Mouse (Mus musculus) liver, adult 2 months (tissue): ENCODE measurements around the gene Enoph1. TPM values are rescaled to one million over a fixed set of nuclear protein-coding genes. Genes with fewer than 3 reads are reported as not detected.

Experiments used
- DNase-seq: peaks from one replicate; pipeline ENCODE4 v3.0.0-alpha.2; 2011; ENCODE audit warnings: low read depth, low spot score; ENCODE audit errors: extremely low read depth
- H3K27ac ChIP-seq: fragments of 200-500 bp; replicated peaks from 2 replicates; pipeline ENCODE4 v1.5.1; 2012; ENCODE audit warnings: low read depth, mild to moderate bottlenecking, control low read depth, inconsistent platforms, low read length; ENCODE audit not compliant: insufficient read depth
- H3K27me3 ChIP-seq: fragments of 200-500 bp; 2 replicates; pipeline ENCODE4 v1.6.1; 2012; ENCODE audit warnings: mild to moderate bottlenecking, moderate library complexity, low read length, inconsistent platforms; ENCODE audit not compliant: control insufficient read depth, insufficient read depth
- H3K36me3 ChIP-seq: fragments of 200-500 bp; 2 replicates; pipeline ENCODE4 v1.6.1; 2012; ENCODE audit warnings: low read length, inconsistent platforms; ENCODE audit not compliant: control insufficient read depth, insufficient read depth
- H3K4me1 ChIP-seq: fragments of 200-500 bp; 2 replicates; pipeline ENCODE4 v1.6.1; 2011; ENCODE audit warnings: low read length; ENCODE audit not compliant: control insufficient read depth, insufficient read depth
- H3K4me3 ChIP-seq: fragments of 200-500 bp; 2 replicates; pipeline ENCODE4 v1.5.1; 2011; ENCODE audit warnings: low read depth, mild to moderate bottlenecking, control low read depth, low read length, moderate library complexity; ENCODE audit not compliant: insufficient read depth
- H3K79me2 ChIP-seq: fragments of 200-500 bp; 2 replicates; pipeline ENCODE4 v1.6.1; 2012; ENCODE audit warnings: inconsistent platforms, mild to moderate bottlenecking, low read length, moderate library complexity; ENCODE audit not compliant: control insufficient read depth, insufficient read depth
- H3K9ac ChIP-seq: fragments of 200-500 bp; 2 replicates; pipeline ENCODE4 v1.6.1; 2012; ENCODE audit warnings: low read depth, mild to moderate bottlenecking, control low read depth, inconsistent platforms, low read length
- CTCF ChIP-seq: fragments of 200-500 bp; IDR thresholded peaks from 2 replicates; pipeline ENCODE4 v1.5.1; 2011; ENCODE audit warnings: low read depth, low read length, control low read depth
- POLR2A ChIP-seq: fragments of 200-500 bp; IDR thresholded peaks from 2 replicates; pipeline ENCODE4 v1.6.1; 2011; ENCODE audit warnings: low read length, control low read depth; ENCODE audit not compliant: insufficient read depth; ENCODE audit errors: extremely low read depth
- WGBS: fragments of 180-500 bp; shearing (Covaris S2); methylation state at CpG from one replicate; pipeline ENCODE4 v1.1.7; 2018; 5-methylcytosine and 5-hydroxymethylcytosine counted together
- polyA plus RNA-seq: library from polyadenylated mRNA; depleted of rRNA; stranded (reverse); fragments of >200 nt; gene quantifications from 2 replicates; pipeline ENCODE4 v1.2.3, GENCODE M21; 2012
- total RNA-seq: library from RNA; depleted of rRNA; stranded (reverse); fragments of >200 nt; gene quantifications from 2 replicates; pipeline ENCODE4 v1.2.3, GENCODE M21; 2014

Gene Enoph1
- total and polyA plus RNA-seq, 2 experiments, result 5.9 to 6.2 TPM

- TF ChIP-seq POLR2A (no peak), CTCF (no peak)
- H3K27ac ChIP-seq, result no peak overlapping the region
- no peak overlapping the region for H3K4me3 ChIP-seq
- H3K36me3 ChIP-seq, result no peaks in the 10 kb centered on the region
- H3K79me2 ChIP-seq, result no peaks in the 10 kb centered on the region; the same call in 1 of the 2 replicates
- H3K27me3 ChIP-seq, result no peaks in the 10 kb centered on the region
- peak; percentile 64 for DNase-seq
- H3K9ac ChIP-seq, result no peak overlapping the region
- 44% methylated on average over 5 of the region's 5 CpGs for WGBS
- no peaks in the 10 kb centered on the region for H3K4me1 ChIP-seq
These were observed 16.1 kb downstream of the Enoph1 start for GRCm38 (mm10) chr5:100055866-100056369.

- H3K79me2 ChIP-seq, result no peaks in the 10 kb centered on the region; the same call in 1 of the 2 replicates
- no peak overlapping the region for H3K4me3 ChIP-seq
- TF ChIP-seq CTCF, result no peak
- TF ChIP-seq POLR2A, result no peak
- no peaks in the 10 kb centered on the region for H3K27me3 ChIP-seq
- no peaks in the 10 kb centered on the region for H3K4me1 ChIP-seq
- no peak overlapping the region for H3K27ac ChIP-seq
- DNase-seq, result no peak
- H3K36me3 ChIP-seq, result no peaks in the 10 kb centered on the region
- no peak overlapping the region for H3K9ac ChIP-seq
- WGBS, result 88% methylated on average over 14 of the region's 15 CpGs
These were observed 17.9 kb downstream of the Enoph1 start for GRCm38 (mm10) chr5:100057461-100058209.

- no peaks in the 10 kb centered on the region for H3K4me1 ChIP-seq
- no peak for TF ChIP-seq CTCF
- TF ChIP-seq POLR2A, result no peak
- H3K79me2 ChIP-seq, result no peaks in the 10 kb centered on the region
- 90% methylated on average over 6 of the region's 6 CpGs for whole genome bisulfite sequencing
- H3K9ac ChIP-seq, result no peak overlapping the region
- no peak overlapping the region for H3K4me3 ChIP-seq
- no peaks in the 10 kb centered on the region for H3K27me3 ChIP-seq
- H3K27ac ChIP-seq, result no peak overlapping the region
- no peak for DNase-seq
- H3K36me3 ChIP-seq, result no peaks in the 10 kb centered on the region; the same call in 1 of the 2 replicates
These were observed 18.9 kb downstream of the Enoph1 start for GRCm38 (mm10) chr5:100058729-100059128.

GRCm38 (mm10) chr5:100059326-100059725 is 19.5 kb downstream of the Enoph1 start:
- Histone ChIP-seq H3K79me2 (no peaks in the 10 kb centered on the region), H3K9ac (no peak overlapping the region), H3K4me1 (no peaks in the 10 kb centered on the region), H3K4me3 (no peak overlapping the region), H3K27ac (no peak overlapping the region), H3K27me3 (no peaks in the 10 kb centered on the region), H3K36me3 (no peaks in the 10 kb centered on the region; the same call in 1 of the 2 replicates)
- 92% methylated on average over 6 of the region's 6 CpGs for WGBS
- no peak for DNase-seq
- no peak for TF ChIP-seq CTCF
- no peak for TF ChIP-seq POLR2A

GRCm38 (mm10) chr5:100060876-100061275 is 21.1 kb downstream of the Enoph1 start:
- Histone ChIP-seq H3K79me2 (no peaks in the 10 kb centered on the region), H3K9ac (no peak overlapping the region), H3K36me3 (no peaks in the 10 kb centered on the region; the same call in 1 of the 2 replicates), H3K27me3 (no peaks in the 10 kb centered on the region), H3K27ac (no peak overlapping the region), H3K4me1 (no peaks in the 10 kb centered on the region), H3K4me3 (no peak overlapping the region)
- no peak for DNase-seq
- TF ChIP-seq POLR2A (no peak), CTCF (no peak)
- 97% methylated on average over 14 of the region's 14 CpGs for WGBS

- H3K4me1 ChIP-seq, result no peaks in the 10 kb centered on the region
- H3K4me3 ChIP-seq, result no peak overlapping the region
- DNase-seq, result no peak
- H3K27ac ChIP-seq, result no peak overlapping the region
- TF ChIP-seq CTCF, result no peak
- TF ChIP-seq POLR2A, result no peak
- no peaks in the 10 kb centered on the region for H3K27me3 ChIP-seq
- H3K79me2 ChIP-seq, result no peaks in the 10 kb centered on the region
- no peak overlapping the region for H3K9ac ChIP-seq
- H3K36me3 ChIP-seq, result no peaks in the 10 kb centered on the region; the same call in 1 of the 2 replicates
- WGBS, result 95% methylated on average over 16 of the region's 16 CpGs
These were observed 27.8 kb downstream of the Enoph1 start for GRCm38 (mm10) chr5:100067579-100067978.
